Mouse (Mus musculus): ENCODE measurements around the gene Slc11a2. TPM values are rescaled to one million over a fixed set of nuclear protein-coding genes. Genes with fewer than 3 reads are reported as not detected.

Gene Slc11a2
- polyA plus RNA-seq, 1 experiment = 50.6 TPM

DNA sequence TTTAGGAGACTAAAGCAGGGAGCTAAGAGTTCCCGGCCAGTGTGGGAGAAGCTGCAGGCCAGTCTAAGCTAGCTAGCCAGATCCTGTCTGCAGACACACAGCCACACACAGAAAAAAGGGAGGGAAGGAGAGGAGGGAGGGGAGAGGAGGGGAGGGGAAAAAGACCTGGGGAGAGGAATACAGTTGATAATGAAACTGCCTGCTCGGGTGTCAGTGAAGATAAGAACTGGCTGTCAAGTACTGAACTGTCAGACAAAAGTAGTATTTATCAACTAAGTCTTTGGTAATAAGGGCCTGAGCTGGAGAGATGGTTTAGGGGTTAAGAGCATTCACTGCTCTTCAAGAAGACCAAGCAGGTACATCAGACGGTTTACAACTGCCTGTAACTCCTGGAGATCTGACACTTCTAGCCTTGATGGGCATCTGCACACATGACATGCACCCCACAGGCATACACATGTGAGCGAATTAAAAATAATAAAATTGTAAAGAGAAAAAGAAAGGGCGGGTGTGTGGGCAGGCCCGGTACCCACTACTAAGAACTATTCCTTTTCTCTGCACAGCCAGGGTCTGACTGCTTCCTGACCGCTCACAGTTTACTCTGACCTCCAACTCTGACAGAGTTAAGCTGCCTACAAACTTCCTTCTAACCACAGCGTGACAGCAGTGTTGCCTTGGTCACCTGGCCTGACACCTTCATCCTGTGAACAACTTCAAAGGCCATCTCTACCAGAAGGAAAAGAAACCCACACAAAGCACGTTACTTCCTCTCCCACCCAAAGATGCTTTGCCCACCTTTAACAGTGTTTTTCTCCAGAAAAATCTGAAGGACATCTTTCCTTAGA is 4.7 kb downstream of the Slc11a2 start:
- WGBS = 72% methylated on average over 9 of the region's 9 CpGs
- Histone ChIP-seq H3K27ac (ENCODE audit: insufficient read depth, low read length) (no peak overlapping the region), H3K4me3 (replicated peaks; ENCODE audit: insufficient read depth, low read depth, low read length) (no peak overlapping the region), H3K27me3 (ENCODE audit: control insufficient read depth, insufficient read depth, low read length) (no peaks in the 10 kb centered on the region), H3K4me1 (ENCODE audit: control insufficient read depth, insufficient read depth, low read length) (peaks cover 17% of the 10 kb centered on the region)
- TF ChIP-seq CTCF (IDR thresholded peaks at IDR 0.05; ENCODE audit: borderline replicate concordance, insufficient read depth, low read depth, low read length) (no peak), POLR2A (IDR thresholded peaks at IDR 0.05; ENCODE audit: borderline replicate concordance, insufficient read depth, low read length) (no peak)
- DNase-seq = no peak

DNA sequence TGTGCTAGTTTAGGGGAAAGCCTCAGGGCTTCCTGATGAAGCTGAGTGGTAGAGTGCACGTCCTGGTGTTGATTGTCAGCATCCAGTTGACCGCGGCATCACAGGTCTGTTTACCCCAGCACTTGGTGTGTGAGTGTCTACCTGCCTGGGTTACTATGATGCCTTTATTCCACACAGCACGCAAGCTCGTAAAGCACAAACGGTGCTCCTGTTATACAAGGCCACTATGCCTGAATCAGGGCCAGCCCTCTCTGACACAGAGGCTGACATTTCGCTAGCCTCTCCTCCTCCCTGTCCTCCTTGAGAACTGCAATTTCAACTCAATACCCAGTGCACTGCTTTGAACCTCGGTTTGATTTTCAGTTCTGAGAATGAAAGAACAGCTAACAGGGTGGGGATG is 5.6 kb downstream of the Slc11a2 start:
- 47% methylated on average over 8 of the region's 8 CpGs for WGBS
- peaks cover 20% of the 10 kb centered on the region for H3K4me1 ChIP-seq (ENCODE audit: control insufficient read depth, insufficient read depth, low read length)
- no peak for DNase-seq
- no peaks in the 10 kb centered on the region for H3K27me3 ChIP-seq (ENCODE audit: control insufficient read depth, insufficient read depth, low read length)
- no peak overlapping the region for H3K4me3 ChIP-seq (replicated peaks; ENCODE audit: insufficient read depth, low read depth, low read length)
- no peak for TF ChIP-seq POLR2A (IDR thresholded peaks at IDR 0.05; ENCODE audit: borderline replicate concordance, insufficient read depth, low read length)
- no peak for TF ChIP-seq CTCF (IDR thresholded peaks at IDR 0.05; ENCODE audit: borderline replicate concordance, insufficient read depth, low read depth, low read length)
- 0 out of 2 replicates have a peak overlapping the region, but pooled peaks have one; percentile 17 for H3K27ac ChIP-seq (ENCODE audit: insufficient read depth, low read length)

DNA sequence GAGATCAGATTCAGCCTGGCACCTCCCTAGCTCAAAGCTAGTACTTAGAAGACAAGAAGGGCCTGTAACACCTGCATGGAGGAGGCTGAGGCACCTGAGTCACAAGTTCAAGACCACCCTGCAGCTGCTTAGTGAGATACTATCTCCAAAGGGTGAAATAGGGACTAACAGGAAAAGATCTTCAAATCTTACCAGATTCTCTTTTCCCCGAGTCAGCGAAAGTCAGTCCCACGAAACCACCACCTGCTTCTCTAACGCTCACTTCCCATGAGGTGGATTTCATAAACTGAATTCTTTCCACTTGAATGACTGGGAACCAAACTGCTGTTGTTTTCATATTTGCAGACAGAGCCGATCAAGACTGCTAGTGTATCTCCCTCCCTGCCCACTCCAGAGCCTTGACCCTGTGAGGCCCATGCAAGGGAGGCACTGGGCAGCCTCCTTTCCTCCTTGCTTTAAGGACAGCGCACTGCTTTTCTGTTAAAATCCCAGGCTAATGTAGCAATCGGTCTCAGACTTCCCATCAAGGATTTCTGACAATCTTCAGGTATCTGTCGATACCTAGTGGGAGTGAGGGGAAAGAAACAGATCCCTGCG is 6.9 kb downstream of the Slc11a2 start:
- no peak for DNase-seq
- 61% methylated on average over 9 of the region's 9 CpGs for WGBS
- TF ChIP-seq CTCF (IDR thresholded peaks at IDR 0.05; ENCODE audit: borderline replicate concordance, insufficient read depth, low read depth, low read length) (no peak), POLR2A (IDR thresholded peaks at IDR 0.05; ENCODE audit: borderline replicate concordance, insufficient read depth, low read length) (no peak)
- Histone ChIP-seq H3K4me3 (replicated peaks; ENCODE audit: insufficient read depth, low read depth, low read length) (no peak overlapping the region), H3K27ac (ENCODE audit: insufficient read depth, low read length) (no peak overlapping the region), H3K4me1 (ENCODE audit: control insufficient read depth, insufficient read depth, low read length) (peaks cover 20% of the 10 kb centered on the region), H3K27me3 (ENCODE audit: control insufficient read depth, insufficient read depth, low read length) (no peaks in the 10 kb centered on the region)

DNA sequence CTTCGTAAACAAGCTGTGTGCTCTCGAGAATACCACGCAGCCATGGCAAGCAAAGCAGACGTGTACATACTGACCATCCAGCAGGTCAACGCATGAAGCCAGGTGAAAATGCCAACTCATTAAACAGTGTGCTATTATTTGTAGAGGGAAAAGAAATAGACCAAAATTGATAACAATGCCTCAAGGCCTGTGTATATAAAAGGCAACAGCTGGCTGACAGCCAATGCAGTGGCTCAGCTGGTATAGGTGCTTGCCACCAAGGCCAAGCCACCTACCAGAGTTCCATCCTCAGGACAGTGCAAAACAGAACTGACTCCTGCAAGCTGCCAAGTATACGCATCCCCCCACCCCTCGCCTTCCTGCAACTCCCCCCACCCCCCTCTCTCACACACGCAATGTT is 9.2 kb downstream of the Slc11a2 start:
- WGBS = 75% methylated on average over 8 of the region's 8 CpGs
- peaks cover 15% of the 10 kb centered on the region for H3K4me1 ChIP-seq (ENCODE audit: control insufficient read depth, insufficient read depth, low read length)
- H3K4me3 ChIP-seq (replicated peaks; ENCODE audit: insufficient read depth, low read depth, low read length) = no peak overlapping the region
- peak in 1 of 2 experiments; percentile 24 for DNase-seq
- no peak for TF ChIP-seq POLR2A (IDR thresholded peaks at IDR 0.05; ENCODE audit: borderline replicate concordance, insufficient read depth, low read length)
- no peak for TF ChIP-seq CTCF (IDR thresholded peaks at IDR 0.05; ENCODE audit: borderline replicate concordance, insufficient read depth, low read depth, low read length)
- H3K27ac ChIP-seq (ENCODE audit: insufficient read depth, low read length) = no peak overlapping the region
- no peaks in the 10 kb centered on the region for H3K27me3 ChIP-seq (ENCODE audit: control insufficient read depth, insufficient read depth, low read length)

DNA sequence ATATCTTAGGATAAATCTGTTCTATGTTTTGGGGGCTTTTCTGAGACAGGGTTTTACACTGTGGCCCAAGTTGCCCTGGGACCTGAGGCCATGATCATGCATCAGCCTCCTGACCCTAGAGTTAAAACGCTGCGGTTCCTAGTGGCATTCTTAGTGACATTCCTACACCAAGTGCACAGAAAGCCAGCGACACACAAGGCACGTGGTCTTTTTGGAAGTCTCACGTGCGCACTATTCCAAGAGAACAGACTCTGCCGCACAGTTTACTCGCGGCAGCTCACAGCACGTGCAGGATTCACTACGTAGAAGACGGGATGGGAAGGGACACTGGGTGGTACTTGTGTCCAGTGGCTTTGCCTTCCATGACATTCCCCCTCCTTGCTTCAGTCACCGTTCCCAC is 9.9 kb downstream of the Slc11a2 start:
- H3K4me3 ChIP-seq (replicated peaks; ENCODE audit: insufficient read depth, low read depth, low read length) = no peak overlapping the region
- no peaks in the 10 kb centered on the region for H3K27me3 ChIP-seq (ENCODE audit: control insufficient read depth, insufficient read depth, low read length)
- H3K27ac ChIP-seq (ENCODE audit: insufficient read depth, low read length) = no peak overlapping the region
- WGBS = 81% methylated on average over 13 of the region's 13 CpGs
- H3K4me1 ChIP-seq (ENCODE audit: control insufficient read depth, insufficient read depth, low read length) = peaks cover 15% of the 10 kb centered on the region
- no peak for DNase-seq
- TF ChIP-seq CTCF (IDR thresholded peaks at IDR 0.05; ENCODE audit: borderline replicate concordance, insufficient read depth, low read depth, low read length) = no peak
- TF ChIP-seq POLR2A (IDR thresholded peaks at IDR 0.05; ENCODE audit: borderline replicate concordance, insufficient read depth, low read length) = no peak

DNA sequence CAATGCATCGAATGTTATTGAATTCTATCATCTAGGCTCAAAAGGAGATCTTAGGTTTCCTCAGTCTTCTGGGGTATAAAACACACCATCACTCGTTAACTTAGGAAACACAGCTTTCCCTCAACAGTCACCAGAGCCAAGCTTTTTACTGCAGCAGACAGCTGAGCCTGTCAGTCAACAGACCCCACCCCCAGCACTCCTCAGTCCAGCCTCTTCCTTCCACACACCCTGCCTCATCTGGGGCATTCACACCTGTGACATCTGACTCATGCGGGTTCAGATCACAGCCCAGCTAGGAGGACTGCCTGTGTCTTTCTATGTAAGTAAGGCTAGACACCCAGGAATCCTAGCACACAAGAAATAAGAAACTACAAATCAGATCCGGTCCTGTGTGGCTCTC is 10.9 kb downstream of the Slc11a2 start:
- H3K4me1 ChIP-seq (ENCODE audit: control insufficient read depth, insufficient read depth, low read length) = peaks cover 10% of the 10 kb centered on the region
- no peaks in the 10 kb centered on the region for H3K27me3 ChIP-seq (ENCODE audit: control insufficient read depth, insufficient read depth, low read length)
- no peak for DNase-seq
- TF ChIP-seq POLR2A (IDR thresholded peaks at IDR 0.05; ENCODE audit: borderline replicate concordance, insufficient read depth, low read length) = no peak
- no peak for TF ChIP-seq CTCF (IDR thresholded peaks at IDR 0.05; ENCODE audit: borderline replicate concordance, insufficient read depth, low read depth, low read length)
- WGBS = 66% methylated on average over 4 of the region's 4 CpGs
- H3K27ac ChIP-seq (ENCODE audit: insufficient read depth, low read length) = no peak overlapping the region
- no peak overlapping the region for H3K4me3 ChIP-seq (replicated peaks; ENCODE audit: insufficient read depth, low read depth, low read length)

DNA sequence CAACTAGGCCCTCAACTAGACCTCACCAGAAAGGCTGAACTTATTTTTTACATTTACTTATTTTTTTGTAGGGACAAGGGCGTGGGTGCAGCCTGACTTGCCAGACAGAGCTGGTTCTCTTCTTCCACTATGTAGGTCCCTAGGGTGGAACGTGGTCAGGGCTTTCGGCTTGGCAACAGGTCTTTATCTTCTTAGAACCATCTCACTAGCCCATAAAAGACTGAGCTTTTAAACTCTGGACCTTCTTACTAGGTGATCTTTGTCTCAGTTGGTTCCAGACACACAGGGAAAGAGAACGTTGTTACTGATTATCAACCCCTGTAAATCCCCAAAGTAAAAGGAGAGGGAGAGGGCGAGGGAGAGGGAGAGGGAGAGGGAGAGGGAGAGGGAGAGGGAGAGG is 11.6 kb downstream of the Slc11a2 start:
- TF ChIP-seq CTCF (IDR thresholded peaks at IDR 0.05; ENCODE audit: borderline replicate concordance, insufficient read depth, low read depth, low read length) = no peak
- no peak for TF ChIP-seq POLR2A (IDR thresholded peaks at IDR 0.05; ENCODE audit: borderline replicate concordance, insufficient read depth, low read length)
- H3K27ac ChIP-seq (ENCODE audit: insufficient read depth, low read length) = no peak overlapping the region
- no peak overlapping the region for H3K4me3 ChIP-seq (replicated peaks; ENCODE audit: insufficient read depth, low read depth, low read length)
- no peak for DNase-seq
- H3K27me3 ChIP-seq (ENCODE audit: control insufficient read depth, insufficient read depth, low read length) = no peaks in the 10 kb centered on the region
- H3K4me1 ChIP-seq (ENCODE audit: control insufficient read depth, insufficient read depth, low read length) = peaks cover 10% of the 10 kb centered on the region
- WGBS = 71% methylated on average over 4 of the region's 5 CpGs

DNA sequence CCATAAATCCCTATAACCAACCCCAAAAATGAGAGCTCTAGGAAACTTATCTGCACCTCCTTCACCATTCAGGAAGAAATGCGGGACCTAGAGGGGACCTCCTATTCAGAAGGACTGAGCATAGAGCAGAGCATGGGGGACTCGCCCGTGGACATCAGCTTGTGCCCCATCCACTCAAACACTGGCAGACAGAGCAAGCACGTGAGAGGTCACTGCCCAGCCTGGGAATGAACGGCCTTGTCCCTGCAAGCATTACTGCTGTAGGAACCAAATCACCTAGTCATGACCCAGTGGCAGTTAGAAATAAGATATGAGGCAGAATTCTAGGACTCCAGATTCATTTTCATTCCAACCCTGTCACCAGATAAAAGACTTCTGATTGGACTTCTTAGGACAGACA is 13.1 kb downstream of the Slc11a2 start:
- H3K27me3 ChIP-seq (ENCODE audit: control insufficient read depth, insufficient read depth, low read length) = no peaks in the 10 kb centered on the region
- no peak for DNase-seq
- H3K27ac ChIP-seq (ENCODE audit: insufficient read depth, low read length) = no peak overlapping the region
- 84% methylated on average over 5 of the region's 5 CpGs for WGBS
- no peak for TF ChIP-seq POLR2A (IDR thresholded peaks at IDR 0.05; ENCODE audit: borderline replicate concordance, insufficient read depth, low read length)
- no peak for TF ChIP-seq CTCF (IDR thresholded peaks at IDR 0.05; ENCODE audit: borderline replicate concordance, insufficient read depth, low read depth, low read length)
- H3K4me1 ChIP-seq (ENCODE audit: control insufficient read depth, insufficient read depth, low read length) = peaks cover 8% of the 10 kb centered on the region
- H3K4me3 ChIP-seq (replicated peaks; ENCODE audit: insufficient read depth, low read depth, low read length) = no peak overlapping the region
